ENCODE assay signal across 21 mouse cellular contexts in genomic region chr11:10283553-10283952, GRCm38 (mm10).
DNase-seq lines count a peak whose midpoint lies in the region; ATAC-seq and TF ChIP-seq lines count a peak whose summit lies in the region.
"Had no signal": no experiment of that assay in that cellular context is flagged by ENCODE, and none has a peak within 500 bp of the region (broad histone marks: within the 10 kb centered on the region; RNA-seq: fewer than 3 reads in every experiment).

No protein-coding gene starts in this region.

- H3K9me3 ChIP-seq in midbrain, postnatal 0 days (ENCODE audit: low read length): no peaks in the 10 kb centered on the region
- H3K9me3 ChIP-seq: embryonic facial prominence, embryonic 13.5 days; forebrain, embryonic 13.5 days; intestine, embryonic 15.5 days; midbrain, embryonic 12.5 days had no signal

- H3K27me3 ChIP-seq in midbrain, postnatal 0 days (ENCODE audit: insufficient read depth, low read length): no peaks in the 10 kb centered on the region
- H3K27me3 ChIP-seq: embryonic facial prominence, embryonic 13.5 days; forebrain, embryonic 13.5 days; intestine, embryonic 15.5 days; midbrain, embryonic 12.5 days had no signal

- H3K27ac ChIP-seq in midbrain, postnatal 0 days (ENCODE audit: low read depth, low read length): no peak overlapping the region
- H3K27ac ChIP-seq: embryonic facial prominence, embryonic 13.5 days; forebrain, embryonic 13.5 days; intestine, embryonic 15.5 days; macrophage; midbrain, embryonic 12.5 days had no signal

- no peak overlapping the region for H3K9ac ChIP-seq in midbrain, postnatal 0 days (replicated peaks; ENCODE audit: low read length, poor library complexity, severe bottlenecking)
- H3K9ac ChIP-seq: embryonic facial prominence, embryonic 13.5 days; forebrain, embryonic 13.5 days; intestine, embryonic 15.5 days; liver, postnatal 0 days; midbrain, embryonic 12.5 days had no signal

- no peaks in the 10 kb centered on the region for H3K36me3 ChIP-seq in midbrain, postnatal 0 days (ENCODE audit: insufficient read depth, low read length)
- H3K36me3 ChIP-seq: embryonic facial prominence, embryonic 13.5 days; intestine, embryonic 15.5 days; midbrain, embryonic 12.5 days had no signal

- TF ChIP-seq CTCF in midbrain, postnatal 0 days (IDR thresholded peaks at IDR 0.05): no peak

- no peak overlapping the region for H3K4me2 ChIP-seq in midbrain, postnatal 0 days (ENCODE audit: low read depth, low read length, poor library complexity, severe bottlenecking)
- H3K4me2 ChIP-seq: embryonic facial prominence, embryonic 13.5 days; forebrain, embryonic 13.5 days; heart, embryonic 11.5 days; intestine, embryonic 15.5 days; midbrain, embryonic 12.5 days had no signal

- DNase-seq in embryo, embryonic 11 days: peak; percentile 1
- no peak for DNase-seq in embryo, embryonic 9.5 days (ENCODE audit: extremely low spot score)
- DNase-seq in left cerebral cortex, postnatal 4 days: peak; percentile 2
- no peak for DNase-seq in left cerebral cortex, postnatal 10 days (ENCODE audit: extremely low spot score in 1 of 2, low spot score in 2 of 2)
- peak; percentile 12 for DNase-seq in brain, adult 2 months (ENCODE audit: low read depth, low spot score)
- peak; percentile 29 for DNase-seq in midbrain, postnatal 0 days (ENCODE audit: low spot score)
- DNase-seq in spleen, postnatal 36 days (ENCODE audit: low spot score in 2 of 2): no peak
- DNase-seq: cerebellum, adult 11 months; gastrocnemius, postnatal 10 days; kidney, adult 8-10 months; kidney, postnatal 14 days; liver, postnatal 0 days; thymus, postnatal 25 days had no signal

- no peak for ATAC-seq in midbrain, postnatal 0 days (ENCODE audit: low FRiP score)
- ATAC-seq: forebrain, embryonic 13.5 days; intestine, embryonic 15.5 days; liver, postnatal 0 days; lung, postnatal 0 days had no signal

- H3K4me3 ChIP-seq in midbrain, postnatal 0 days (ENCODE audit: low read depth, low read length): no peak overlapping the region
- H3K4me3 ChIP-seq: embryonic facial prominence, embryonic 13.5 days; erythroblast, embryonic 14.5 days; forebrain, embryonic 13.5 days; intestine, embryonic 15.5 days; midbrain, embryonic 12.5 days had no signal

- H3K4me1 ChIP-seq in midbrain, postnatal 0 days (ENCODE audit: insufficient read depth, low read length): no peaks in the 10 kb centered on the region
- H3K4me1 ChIP-seq: embryonic facial prominence, embryonic 13.5 days; forebrain, embryonic 13.5 days; intestine, embryonic 15.5 days; midbrain, embryonic 12.5 days had no signal

- intact Hi-C loops in left cerebral cortex, postnatal 4 days (cut with DNase I): no loop called here
- intact Hi-C loops in left cerebral cortex, postnatal 10 days (cut with DNase I): no loop called here

Comparison
In these comparisons a context has a peak if more than half of its experiments do, and no peak if none do; other contexts are left out.
1. DNase-seq: peak in embryo, embryonic 11 days (single experiment), left cerebral cortex, postnatal 4 days (single experiment), brain, adult 2 months (single experiment) and midbrain, postnatal 0 days (single experiment); none in embryo, embryonic 9.5 days (single experiment), left cerebral cortex, postnatal 10 days (0 of 2) and spleen, postnatal 36 days (0 of 2).